Mouse (Mus musculus) Muller cell, postnatal 12 days (primary cell): Measurements from ENCODE around the gene Eepd1.

Source experiments
- DNase-seq: peaks from one replicate; pipeline ENCODE4 v3.0.0-alpha.2; 2015; ENCODE audit errors: inconsistent ontology term

Eepd1 gene

DNA sequence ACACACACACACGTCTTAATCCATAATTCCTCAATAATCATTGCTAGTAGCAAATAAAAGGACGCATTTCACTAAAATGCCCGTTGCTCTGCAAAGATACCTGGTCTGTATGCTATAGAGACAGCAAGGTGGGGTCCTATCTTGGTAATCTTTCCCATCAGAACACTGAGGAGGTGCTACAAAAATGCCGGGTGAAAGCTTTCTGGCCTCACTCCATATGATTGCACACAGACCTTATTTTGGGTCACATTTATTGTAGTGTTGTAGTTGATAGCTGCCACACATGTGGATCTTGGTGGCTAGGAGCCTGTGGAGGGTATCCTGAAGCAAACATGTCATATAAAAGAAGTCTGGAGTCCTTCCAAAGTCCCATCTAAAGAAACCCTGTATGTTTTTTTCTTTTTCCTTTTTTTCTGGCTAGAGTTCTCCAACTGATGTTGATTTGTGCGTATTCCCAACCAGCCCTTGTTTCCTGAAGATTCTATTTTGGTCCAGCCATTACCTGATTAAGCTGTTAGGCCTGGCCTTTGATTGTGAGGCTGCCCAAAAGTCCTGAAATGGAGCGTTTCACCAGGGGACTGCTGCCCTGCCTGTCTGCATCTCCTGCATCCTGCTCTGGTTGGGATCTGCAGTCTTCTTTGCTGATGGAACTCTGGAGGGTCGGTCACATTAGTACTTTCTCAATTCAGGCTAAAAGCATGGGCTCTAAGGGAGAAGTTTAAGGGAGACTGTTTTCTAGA lies 8.0 kb downstream of the Eepd1 start:
- DNase-seq: no peak

DNA sequence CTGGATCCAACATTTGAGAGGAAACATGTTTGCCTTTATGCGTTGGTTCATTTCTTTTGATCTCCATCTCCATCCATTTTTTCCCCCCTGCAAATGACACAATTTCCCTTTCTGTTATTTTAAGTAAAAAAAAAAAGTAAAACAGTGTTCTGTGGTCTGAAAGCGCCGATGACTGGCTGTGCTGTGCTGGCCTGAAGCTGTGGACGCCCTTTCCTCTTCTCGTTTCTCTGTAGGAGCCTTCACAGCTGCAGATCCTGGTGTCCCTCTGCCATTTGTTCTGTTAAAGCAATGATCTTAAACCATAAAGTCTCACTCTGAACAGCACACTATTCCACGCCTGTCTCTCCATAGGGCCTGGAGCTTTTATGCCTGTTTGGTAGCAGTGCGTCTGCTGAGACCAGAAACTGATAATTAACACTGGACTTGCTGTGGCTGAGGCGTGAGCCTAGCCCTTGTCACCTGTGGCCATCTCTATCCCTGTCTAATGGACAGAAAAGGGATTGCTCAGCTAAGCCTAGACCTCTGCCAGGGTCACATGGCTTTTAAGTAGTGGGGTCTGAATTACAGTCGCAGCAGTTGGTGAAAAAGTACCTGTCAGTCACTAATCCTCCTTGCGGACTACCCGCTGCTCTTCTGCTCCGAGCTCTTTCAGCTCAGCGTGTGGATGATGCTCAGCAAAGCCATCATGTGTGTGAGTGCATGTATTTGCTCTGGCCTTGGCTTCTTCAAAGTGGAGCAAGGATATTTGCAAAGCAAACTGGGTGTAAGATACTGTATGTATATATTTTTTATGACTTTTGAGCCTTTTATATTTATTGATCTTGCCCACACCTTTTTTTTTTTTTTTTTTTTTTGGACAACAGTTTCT lies 9.2 kb downstream of the Eepd1 start:
- no peak for DNase-seq

DNA sequence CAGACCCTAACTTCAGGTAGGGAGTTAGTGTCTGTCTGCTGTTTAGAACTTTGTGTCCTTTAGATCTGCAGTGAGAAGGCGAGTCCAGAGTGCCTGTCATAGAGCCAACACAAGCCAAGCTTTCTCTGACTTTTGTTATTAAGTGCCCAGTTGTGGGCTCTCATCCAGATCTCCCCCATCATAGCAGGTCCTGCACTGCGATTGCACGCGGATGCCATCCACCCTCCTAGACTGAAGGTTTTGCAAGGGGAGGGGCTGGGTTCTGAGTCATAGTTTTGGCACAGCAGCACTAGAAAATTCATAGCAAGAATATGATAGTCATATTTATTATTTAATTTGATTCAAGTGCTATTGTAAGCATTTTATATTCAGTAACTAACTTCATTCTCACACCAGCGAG lies 12.6 kb downstream of the Eepd1 start:
- no peak for DNase-seq

DNA sequence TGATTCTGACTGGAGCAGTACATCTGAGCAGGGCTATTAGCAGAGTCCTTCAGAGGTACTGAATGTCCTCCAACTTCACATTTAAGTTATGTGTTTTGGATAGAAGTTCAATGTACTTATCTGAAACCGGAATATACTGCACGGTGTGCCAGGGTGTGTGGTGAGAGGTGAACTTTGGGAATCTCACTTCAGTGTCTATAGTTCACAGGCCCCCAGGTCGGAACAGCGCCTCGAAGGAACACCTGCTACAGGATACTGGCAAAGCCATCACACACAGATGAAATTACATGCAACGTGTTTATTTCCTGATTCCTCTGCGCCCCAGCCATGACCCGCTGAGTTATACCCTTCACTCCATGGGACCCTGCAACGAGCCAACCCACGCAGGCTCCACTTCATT lies 14.3 kb downstream of the Eepd1 start:
- DNase-seq: no peak

DNA sequence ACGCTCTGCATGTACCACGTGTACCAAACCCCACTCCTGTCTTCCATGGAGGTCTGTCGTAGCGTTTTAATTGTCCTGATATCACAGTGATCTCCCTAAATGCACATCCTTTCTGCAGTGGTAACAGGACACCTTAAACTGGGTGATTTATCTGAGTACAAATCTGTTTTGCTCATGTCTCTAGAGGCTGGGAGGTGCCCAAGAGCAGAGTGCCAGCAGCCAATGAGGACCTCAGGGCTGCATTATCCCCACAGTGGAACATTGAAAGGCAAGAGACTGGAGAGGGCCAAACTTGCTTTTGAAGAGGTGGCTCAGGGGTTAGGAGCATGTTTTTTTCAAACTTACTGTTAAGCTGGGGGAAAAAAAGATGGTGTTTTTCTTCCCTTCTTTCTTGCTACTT lies 14.8 kb downstream of the Eepd1 start:
- DNase-seq: no peak

DNA sequence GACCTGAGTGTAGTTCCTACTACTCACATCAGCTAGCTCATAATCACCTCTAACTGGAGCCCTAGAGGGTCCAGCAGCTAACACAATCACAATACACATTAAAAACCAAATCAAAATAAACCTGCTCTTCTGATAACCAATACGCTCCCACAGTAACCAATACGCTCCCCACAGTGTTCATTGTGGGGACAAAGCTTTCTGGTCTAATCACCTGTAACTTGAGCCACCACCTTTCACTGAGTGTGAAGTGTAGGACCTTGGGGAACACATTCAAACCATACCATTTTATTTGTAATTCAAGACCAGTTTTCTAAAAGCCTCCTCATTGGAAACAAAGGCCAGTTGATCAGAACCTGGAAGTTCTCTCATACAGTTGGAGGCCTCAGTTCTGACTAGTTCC lies 15.4 kb downstream of the Eepd1 start:
- no peak for DNase-seq

DNA sequence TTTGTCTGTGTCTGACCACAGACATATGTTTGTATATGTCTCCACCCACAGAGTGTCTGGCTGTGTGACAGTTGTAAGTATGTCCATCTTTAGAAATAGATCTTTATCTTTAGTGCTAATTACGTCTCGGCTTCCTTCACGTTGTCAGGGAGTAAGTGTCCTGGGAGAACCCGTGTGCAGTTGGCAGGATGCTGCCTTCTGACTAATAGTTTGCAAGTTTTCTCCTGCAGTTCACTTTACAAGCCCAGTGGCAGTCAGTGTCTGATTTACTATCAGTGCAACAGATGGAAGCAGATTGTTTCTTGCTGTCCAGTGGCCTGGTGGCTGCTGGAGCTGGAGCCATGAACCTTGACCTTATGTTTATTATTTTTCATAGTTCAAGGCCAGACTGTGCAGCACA lies 17.4 kb downstream of the Eepd1 start:
- DNase-seq: no peak

DNA sequence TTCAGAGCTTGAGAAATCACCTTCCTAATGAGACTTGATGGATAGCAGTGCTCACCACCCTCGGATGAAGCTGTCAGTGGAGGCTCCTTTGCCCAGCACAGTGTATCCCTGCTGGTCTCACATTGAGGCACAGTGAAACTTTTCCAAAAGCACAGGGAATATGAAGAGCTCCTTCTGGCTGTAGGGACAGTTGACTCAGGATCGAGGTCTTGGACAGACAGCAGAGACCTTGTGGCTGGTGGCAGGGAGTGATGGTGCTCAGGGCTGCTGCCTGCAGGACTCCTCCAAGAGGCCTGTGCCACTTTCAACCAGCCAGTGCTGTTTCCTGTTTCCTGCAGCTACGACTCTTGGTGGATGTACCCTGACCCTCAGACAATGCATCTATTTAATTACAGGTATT lies 18.0 kb downstream of the Eepd1 start:
- DNase-seq: no peak

DNA sequence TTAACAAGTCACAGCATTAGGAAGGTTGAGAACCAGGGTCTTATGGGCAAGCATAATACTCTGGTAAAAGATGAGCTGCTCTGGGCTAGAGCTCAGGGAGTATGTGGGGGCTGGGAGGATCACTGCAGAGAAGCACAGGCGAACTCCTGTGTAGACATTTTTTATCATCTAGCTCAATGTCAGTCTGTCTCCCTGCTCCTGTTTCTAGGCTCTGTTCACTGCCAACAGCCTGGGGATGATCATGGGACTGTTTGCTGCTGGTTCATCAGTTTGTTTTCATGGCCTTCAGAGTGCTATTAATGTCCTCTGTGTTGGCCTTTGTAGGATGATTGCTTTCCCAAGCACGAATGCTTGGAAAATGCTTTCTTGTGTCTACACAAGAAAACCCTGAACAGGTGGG lies 18.7 kb downstream of the Eepd1 start:
- DNase-seq: no peak

DNA sequence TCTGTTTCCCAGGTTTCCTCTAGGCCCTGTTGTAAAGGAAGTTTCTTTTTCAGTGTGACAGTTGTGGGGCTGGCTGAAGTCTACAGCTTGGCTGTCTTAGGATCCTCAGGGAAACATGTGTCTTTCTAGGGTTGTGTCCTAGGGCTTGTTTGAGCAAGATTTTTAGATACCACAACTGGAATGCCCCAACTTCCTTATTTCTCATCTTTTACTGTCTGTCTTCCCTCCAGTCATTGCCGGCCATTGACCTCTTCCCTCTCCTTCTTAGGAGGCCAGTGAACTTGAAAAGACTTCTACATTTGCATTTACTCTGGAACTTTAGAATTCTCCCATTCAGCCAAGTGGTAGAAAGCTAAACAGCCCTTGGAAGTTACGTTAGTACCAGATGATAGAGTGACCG lies 27.5 kb downstream of the Eepd1 start:
- DNase-seq: no peak

DNA sequence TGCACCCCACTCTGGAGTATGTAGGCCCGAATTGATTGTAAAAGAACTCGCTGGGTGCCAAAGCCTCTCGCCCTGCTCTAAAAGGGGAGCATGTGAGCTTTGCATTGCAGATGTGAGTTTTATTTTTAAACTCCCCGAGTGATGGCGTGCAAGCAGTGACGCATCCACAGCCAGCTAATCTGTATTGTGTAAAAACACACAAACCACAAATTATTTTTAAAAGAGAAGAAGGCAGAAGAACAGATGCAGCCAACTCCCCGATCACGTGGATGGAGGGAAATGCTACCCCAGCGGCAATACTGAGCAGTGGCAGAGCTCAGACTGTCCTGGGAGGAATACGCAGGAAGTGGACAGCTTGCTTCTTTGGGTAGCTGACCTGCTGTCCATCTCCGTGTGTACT lies 29.2 kb downstream of the Eepd1 start:
- DNase-seq: no peak

DNA sequence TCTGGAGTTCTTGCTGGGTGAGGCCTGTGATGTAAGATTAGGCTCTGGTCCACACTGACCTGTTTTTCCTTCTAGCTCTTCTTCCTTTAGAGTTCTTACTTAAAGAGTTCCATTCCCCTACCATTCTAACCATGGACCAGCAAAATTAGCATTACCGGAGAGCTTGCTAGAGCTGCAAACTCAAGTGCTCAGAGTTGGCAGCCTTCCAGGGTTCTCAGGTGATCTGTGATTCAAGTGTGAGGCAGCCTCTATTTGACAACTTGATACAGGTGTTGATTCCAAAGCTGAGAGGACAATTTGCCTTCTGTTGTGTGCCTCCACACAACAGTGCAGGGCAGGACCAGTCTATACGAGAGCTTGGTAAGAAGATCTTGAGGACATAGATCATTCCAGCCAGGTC lies 31.7 kb downstream of the Eepd1 start:
- DNase-seq: no peak

DNA sequence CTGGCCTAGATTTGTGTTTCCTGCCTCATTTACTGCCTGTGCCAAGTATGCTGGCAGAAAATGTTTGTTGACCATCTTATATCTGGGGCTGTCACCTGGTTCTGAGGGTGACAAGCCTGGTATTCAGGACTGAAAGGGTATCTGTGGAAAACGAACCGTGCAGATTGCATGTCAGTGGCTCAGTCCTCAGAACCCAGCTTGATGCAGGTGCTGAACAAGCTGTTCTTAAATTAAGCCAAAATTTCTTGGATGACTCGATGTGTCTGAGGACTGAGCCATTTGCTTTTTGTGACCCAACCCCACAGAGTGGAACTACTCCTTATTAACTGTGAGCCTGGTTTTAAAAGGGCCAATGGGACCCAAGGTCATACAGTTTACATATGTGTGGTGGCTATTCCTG lies 32.2 kb downstream of the Eepd1 start:
- DNase-seq: no peak

DNA sequence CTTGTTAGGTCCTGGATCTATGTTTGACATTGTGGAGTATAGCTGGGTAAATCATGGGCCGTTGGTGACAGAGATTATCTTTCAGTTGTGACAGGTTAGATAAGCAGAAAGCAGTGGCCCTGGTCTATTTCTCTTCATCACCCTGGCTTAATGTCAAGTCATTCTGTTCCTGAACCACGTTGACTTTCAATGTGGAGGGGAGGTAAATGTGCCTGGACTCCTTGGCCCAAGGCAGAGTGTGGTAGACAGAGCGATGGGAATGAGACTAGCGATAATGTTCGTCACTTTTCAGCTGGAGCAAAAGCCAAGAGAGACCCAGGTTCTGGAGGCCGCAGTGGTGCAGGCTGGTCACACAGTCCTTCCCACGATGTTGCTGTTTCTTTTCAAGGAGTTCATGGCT lies 35.3 kb downstream of the Eepd1 start:
- DNase-seq: no peak

DNA sequence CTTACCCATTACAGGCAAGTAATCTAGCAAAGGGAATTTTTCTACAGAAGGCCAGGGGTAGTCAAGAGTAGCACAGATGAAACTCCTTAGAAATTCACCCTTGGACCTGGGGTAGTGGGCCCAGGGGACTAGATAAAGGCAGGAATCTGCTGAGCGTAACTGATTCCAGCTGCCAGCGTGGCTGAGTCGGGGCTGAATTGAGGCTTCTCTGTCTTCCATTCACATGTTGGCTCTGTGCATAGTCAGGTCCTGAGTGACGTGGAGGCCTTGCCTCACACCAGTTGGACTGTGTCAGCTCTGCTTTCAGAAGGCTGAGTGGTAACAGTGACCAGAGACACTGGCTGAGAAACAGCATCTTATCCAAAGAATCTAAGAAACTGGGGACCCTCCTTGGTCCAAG lies 36.6 kb downstream of the Eepd1 start:
- DNase-seq: no peak

DNA sequence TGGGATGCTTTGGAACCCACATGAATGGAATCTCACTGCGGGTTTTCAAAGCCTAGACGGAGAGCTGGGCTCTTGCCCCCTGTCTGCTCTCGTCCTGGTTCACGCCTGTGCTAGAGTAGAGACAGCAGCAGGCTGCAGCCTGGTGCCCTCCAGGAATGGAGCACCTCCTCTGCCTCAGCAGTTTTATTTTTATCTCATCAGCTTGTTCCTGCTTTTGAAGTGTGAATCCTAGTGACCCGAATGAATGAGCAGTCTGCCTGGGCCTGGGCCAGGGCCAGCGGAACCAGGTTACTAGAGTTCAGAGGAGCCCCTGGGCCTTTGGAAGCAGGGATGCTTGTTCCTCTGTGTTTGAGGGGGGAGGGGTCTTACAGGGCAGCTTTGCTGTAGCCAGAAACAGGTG lies 37.8 kb downstream of the Eepd1 start:
- DNase-seq: peak; percentile 53

DNA sequence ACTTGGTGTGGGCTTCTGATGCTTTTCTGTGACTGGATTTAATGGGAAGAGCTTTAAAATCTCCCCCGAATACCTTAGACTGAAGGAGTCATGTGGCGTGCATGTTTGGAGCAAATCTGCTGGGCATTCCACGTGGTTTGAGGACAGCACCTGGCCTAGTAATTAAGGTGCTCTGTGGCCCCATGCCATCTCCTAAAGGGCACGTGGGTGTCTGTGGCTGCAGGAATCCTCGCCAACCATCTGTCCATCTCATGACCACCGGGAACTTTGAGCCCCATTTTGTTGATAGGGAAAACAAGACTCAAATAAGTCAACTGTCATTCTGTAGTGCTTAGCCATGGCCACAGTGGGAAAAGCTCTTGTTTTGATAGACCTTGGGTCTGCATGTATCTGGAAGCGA lies 39.5 kb downstream of the Eepd1 start:
- DNase-seq: no peak

DNA sequence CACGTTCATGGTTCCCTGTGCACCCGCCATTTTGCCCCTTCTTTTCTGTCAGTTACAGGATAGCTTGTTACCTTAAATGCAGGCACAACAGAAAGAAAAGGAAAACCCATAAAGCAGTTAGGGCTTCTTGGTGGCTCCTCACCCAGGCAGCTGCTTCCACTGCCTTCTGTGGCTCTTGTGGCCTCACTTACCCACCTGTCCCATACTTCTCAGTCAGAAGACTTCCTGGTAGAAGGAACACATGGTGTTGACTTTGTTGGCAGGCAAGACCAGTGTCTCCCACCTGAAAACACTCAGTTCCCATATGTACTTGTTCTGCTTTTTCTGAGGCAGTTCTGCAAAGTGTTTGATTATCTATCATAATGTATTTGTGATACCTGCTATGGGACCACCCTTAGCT lies 40.5 kb downstream of the Eepd1 start:
- DNase-seq: no peak

DNA sequence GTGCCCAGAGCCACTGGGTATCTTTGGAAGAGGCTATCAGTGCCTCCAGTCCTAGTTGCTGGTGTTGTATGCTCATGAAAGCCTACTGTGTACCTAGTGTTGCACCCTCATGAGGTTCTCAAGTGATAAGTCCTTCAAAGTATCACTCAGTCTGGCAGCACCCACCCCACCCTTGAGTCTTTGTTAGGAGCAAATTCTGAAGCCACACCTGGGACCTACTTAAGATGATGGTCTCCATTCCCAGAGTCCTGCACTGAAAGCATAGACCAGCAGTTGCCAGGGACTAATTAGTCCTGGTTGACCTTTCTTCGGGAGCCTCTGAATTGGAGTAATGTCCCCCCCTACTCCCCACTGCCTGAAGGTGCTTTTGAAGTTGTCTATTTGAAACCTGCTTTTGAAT lies 45.2 kb downstream of the Eepd1 start:
- DNase-seq: no peak

DNA sequence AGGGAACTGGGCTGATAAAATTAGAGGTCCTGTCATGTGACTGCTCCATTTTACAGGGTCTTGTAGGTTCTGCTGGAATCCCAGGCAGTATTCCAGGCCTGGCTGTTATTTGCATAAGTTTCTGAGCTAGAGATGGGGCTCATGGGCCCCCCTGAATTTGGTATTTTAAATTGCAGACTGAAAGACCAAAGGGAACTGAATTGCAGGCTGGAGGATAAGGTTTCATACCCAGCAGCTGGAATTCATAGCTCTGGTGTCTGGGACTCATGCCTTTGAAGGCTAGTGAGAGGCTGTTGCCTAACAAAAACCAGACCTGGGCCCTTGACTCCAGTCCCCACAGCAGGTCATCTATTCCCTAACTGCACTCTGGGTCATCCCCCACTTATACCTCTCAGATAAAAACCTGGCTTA lies 45.6 kb downstream of the Eepd1 start:
- no peak for DNase-seq

DNA sequence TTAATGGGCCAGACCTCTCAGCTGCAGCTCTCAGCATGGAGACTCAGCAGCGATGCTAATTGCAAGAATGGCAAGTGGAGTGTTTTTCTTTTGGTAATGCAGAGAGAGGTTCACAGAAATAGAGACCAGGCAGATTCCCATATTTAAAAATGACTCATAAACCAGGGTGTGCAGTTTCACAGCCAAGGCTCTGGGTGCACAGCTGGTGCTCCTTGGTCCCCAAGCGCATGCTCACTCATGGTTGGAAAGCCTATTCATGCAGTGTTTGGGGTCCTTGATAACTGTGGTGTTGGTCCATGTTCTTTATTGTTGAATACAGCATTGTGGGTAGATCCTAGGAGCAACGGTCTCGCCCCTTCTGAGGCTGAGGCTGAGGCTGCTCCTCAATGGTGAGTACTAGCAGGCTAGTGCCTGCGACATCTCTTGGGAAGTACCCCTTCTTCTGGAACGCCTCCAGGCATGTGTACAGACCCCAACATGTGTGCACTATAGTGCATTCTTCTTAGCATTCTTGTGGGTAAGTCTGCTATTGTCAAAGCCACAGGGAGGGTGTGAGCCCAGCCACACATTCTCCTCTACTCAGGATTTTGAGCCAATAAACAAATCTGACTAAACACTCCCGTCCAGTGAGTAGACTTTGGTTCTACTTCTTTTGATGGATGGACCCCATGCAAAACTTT lies 46.2 kb downstream of the Eepd1 start:
- peak; percentile 36 for DNase-seq

DNA sequence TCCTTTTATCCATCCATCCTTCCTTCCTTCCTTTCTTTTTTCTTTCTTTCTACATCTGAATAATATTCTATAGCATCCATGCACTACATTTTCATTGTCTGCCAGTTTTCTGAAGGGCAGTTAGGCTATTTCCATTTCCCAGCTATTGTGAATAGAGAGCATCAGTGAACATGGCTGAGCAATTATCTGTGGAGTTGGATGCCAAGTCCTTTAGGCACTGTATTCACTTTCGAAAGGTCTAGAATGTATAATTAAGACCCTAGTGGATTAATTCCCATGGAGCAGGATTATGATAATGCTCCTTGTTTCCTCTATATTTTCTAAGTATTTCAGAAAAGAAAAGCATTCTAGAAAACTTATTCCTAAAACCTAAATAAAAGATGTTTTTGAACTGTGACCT lies 50.3 kb downstream of the Eepd1 start:
- peak; percentile 20 for DNase-seq

DNA sequence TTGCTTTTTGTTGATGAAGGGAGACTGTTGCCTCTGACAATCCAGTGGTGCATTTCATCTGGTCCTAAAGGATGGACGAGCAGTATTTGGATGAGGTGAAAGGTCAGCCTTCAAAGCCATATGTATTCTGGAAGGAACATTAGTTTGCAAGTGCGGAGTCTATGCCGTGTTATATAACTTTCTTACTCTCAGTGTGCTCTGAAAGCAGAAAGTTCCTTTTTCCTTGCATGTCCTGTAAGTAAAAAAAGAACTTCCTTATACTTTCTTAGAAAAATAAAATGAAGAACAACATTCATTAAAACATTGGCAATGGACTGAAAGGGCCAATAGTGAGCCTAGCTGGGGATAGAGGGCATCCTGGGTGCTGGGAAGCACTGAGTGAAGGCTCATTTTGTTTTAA lies 50.8 kb downstream of the Eepd1 start:
- no peak for DNase-seq
